Mouse (Mus musculus): ENCODE measurements at regions not wholly inside any gene's neighbourhood (a gene's known extent, or its start where the extent isn't known, plus 50 kb on each side); places are given as distances from the start of the nearest gene placed in this dataset. TPM values are rescaled to one million over a fixed set of nuclear protein-coding genes. Genes with fewer than 3 reads are reported as not detected.
A peak's percentile ranks its signal among the peaks of the same experiment; 100 is the strongest.

MicroRNAs in the stretch of these regions (microRNA counts, 519-probe panel; counts per million panel counts)
- microRNA mmu-miR-129-3p (4,375 counts per million, percentile 56 among the panel's probes with 10 or more counts), microRNA mmu-miR-129-5p (3,318 counts per million, percentile 29 among the panel's probes with 10 or more counts)

Small RNAs in the stretch of these regions (microRNA-seq; reads per million reads assigned to microRNA genes)
- not detected for gene Mir129-2
- not detected for gene Mir129b
